Mouse (Mus musculus) lung, embryonic 16.5 days (tissue): ENCODE data around the gene Atp8b3. TPM values are rescaled to one million over a fixed set of nuclear protein-coding genes. Genes with fewer than 3 reads are reported as not detected.

Experiments
- ATAC-seq: fragments of 200-750 bp; cut with Nextera tagmentation; 2 replicates; pipeline ENCODE4 v1.8.0; 2017; ENCODE audit warnings: low read depth, mild to moderate bottlenecking, moderate library complexity
- H3K27ac ChIP-seq: fragments of 300-500 bp; sonication (generic); 2 replicates; pipeline ENCODE4 v1.5.1; 2014; ENCODE audit warnings: mild to moderate bottlenecking, control low read depth, low read length
- H3K27me3 ChIP-seq: fragments of 300-500 bp; sonication (generic); 2 replicates; pipeline ENCODE4 v1.6.1; 2014; ENCODE audit warnings: low read depth, low read length, mixed read lengths; ENCODE audit not compliant: control insufficient read depth, insufficient read depth
- H3K36me3 ChIP-seq: fragments of 300-500 bp; sonication (generic); 2 replicates; pipeline ENCODE4 v1.6.1; 2014; ENCODE audit warnings: low read length; ENCODE audit not compliant: control insufficient read depth, insufficient read depth
- H3K4me1 ChIP-seq: fragments of 300-500 bp; sonication (generic); replicated peaks from 2 replicates; pipeline ENCODE4 v1.6.1; 2014; ENCODE audit warnings: low read length, mixed read lengths; ENCODE audit not compliant: control insufficient read depth, insufficient read depth
- H3K4me2 ChIP-seq: fragments of 300-500 bp; sonication (generic); 2 replicates; pipeline ENCODE4 v1.6.1; 2014; ENCODE audit warnings: low read depth, low read length, control low read depth
- H3K4me3 ChIP-seq: fragments of 300-500 bp; sonication (generic); 2 replicates; pipeline ENCODE4 v1.5.1; 2014; ENCODE audit warnings: mild to moderate bottlenecking, low read length, control low read depth
- H3K9ac ChIP-seq: fragments of 300-500 bp; sonication (generic); 2 replicates; pipeline ENCODE4 v1.6.1; 2014; ENCODE audit warnings: low read length, control low read depth
- H3K9me3 ChIP-seq: fragments of 300-500 bp; sonication (generic); 2 replicates; pipeline ENCODE4 v1.6.1; 2016; ENCODE audit warnings: low read length; ENCODE audit not compliant: control insufficient read depth
- WGBS: fragments of 180-500 bp; shearing (Covaris S2); extraction: QIAGEN DNeasy Blood & Tissue Kit; methylation state at CpG from one replicate; pipeline ENCODE4 v1.1.7; 2014; 5-methylcytosine and 5-hydroxymethylcytosine counted together
- polyA plus RNA-seq: library from polyadenylated mRNA; unstranded; fragments of >200 nt; fragmentation: Nextera tagmentation; extraction: Ambion mirVana; gene quantifications from 2 replicates; pipeline ENCODE4 v1.2.1, GENCODE M21; 2015

Gene Atp8b3
- polyA plus RNA-seq, 1 experiment from 2014 or later = 0.09 TPM

DNA sequence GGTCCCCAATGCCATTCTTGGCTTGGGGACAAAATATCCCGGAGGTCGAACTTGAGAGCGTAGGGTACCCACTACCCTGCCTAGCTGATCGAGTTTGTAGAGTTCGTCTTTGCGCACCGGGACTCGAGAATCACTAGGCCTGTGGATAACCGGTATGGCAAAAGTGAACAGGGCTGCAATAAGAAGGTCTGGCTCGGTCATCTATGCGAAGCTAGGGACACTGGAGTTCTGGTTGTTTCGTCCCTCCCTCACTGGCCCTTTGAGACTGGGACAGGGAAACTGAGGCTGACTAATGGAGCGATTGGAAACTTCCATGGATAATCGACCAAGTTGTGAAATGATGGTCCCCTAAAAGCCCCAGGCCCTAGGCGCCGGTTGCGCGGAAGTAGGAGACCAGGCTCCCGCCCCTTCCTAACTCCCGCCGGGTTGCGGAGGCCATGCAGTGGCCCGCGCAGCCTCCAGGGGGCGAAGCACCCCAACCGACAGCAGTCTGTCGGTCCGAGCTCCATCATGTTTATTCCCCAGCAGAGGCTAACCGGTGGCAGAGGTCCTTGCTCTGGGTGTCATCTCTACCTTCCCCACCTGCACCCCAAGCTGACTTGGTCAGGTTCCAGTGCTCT lies 39.3 kb upstream of the Atp8b3 start:
- peaks cover 30% of the 10 kb centered on the region for H3K4me1 ChIP-seq
- H3K4me2 ChIP-seq = peak overlapping the region; percentile 96
- H3K27ac ChIP-seq = peak overlapping the region; percentile 92
- no peaks in the 10 kb centered on the region for H3K9me3 ChIP-seq
- peak overlapping the region; percentile 70 for H3K9ac ChIP-seq
- H3K27me3 ChIP-seq = no peaks in the 10 kb centered on the region
- ATAC-seq = peak; percentile 50
- peak overlapping the region; percentile 57 for H3K4me3 ChIP-seq
- under 1% methylated on average over 29 of the region's 29 CpGs for WGBS
- H3K36me3 ChIP-seq = peaks cover 1% of the 10 kb centered on the region; the same call in 1 of the 2 replicates

DNA sequence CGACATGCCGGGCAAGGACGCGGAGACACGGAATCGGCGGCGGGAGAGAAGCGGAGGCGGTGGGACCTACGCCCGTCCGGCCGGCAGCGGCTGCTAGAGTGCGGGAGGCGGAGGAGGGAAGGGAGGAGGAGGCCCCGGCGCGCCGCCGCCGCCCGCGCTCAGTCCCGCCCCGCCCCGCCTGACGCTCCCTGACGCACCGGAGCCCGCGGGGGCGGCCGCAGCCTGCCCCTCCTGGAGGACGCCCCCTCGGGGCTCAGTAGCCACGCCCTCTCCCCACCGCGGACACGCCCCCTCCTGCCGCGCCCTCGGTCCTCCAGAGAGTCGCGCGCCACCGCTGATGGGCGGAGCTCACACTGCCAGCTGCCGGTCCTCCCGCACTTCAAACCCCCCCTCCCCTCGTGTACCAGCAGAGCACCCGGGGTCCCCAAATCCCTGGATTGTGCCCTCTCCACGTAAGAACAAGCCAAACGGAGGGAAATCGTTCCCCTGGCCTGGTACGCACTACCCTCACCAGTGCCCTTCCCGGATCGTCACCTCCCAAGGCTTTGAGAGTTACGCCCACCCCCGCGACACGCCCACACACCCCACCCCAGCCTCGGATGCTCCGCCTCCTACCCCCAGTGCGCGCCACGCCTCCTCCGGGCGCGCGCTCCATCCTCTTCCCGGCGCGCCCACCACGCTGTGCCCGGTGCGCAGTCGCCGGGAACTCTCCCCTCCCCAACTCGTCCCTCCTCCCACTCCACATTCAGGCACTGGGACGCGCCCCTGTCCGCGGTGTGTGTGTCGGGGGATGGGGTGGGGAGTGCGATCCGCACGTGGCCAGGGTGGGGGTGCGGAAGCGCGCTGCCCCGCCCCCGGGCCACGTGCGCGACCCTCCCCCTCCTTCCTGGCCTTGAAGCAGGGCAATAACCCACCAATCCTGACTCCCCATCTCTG lies 38.5 kb upstream of the Atp8b3 start, which contains the start of gene Klf16:
Gene Klf16 (minus strand): TSS at position 127 of the 936 bp plus-strand sequence.
- Histone ChIP-seq H3K4me2 (peak within 1 kb of the TSS; percentile 96), H3K9ac (peak within 1 kb of the TSS; percentile 70), H3K27ac (peak within 1 kb of the TSS; percentile 92), H3K27me3 (no peaks in the 10 kb centered on the region), H3K4me1 (peaks cover 30% of the 10 kb centered on the region), H3K9me3 (no peaks in the 10 kb centered on the region), H3K36me3 (no peaks in the 10 kb centered on the region), H3K4me3 (peak within 1 kb of the TSS; percentile 57)
- ATAC-seq = peak; percentile 89
- under 1% methylated on average over 65 of the region's 97 CpGs for WGBS

DNA sequence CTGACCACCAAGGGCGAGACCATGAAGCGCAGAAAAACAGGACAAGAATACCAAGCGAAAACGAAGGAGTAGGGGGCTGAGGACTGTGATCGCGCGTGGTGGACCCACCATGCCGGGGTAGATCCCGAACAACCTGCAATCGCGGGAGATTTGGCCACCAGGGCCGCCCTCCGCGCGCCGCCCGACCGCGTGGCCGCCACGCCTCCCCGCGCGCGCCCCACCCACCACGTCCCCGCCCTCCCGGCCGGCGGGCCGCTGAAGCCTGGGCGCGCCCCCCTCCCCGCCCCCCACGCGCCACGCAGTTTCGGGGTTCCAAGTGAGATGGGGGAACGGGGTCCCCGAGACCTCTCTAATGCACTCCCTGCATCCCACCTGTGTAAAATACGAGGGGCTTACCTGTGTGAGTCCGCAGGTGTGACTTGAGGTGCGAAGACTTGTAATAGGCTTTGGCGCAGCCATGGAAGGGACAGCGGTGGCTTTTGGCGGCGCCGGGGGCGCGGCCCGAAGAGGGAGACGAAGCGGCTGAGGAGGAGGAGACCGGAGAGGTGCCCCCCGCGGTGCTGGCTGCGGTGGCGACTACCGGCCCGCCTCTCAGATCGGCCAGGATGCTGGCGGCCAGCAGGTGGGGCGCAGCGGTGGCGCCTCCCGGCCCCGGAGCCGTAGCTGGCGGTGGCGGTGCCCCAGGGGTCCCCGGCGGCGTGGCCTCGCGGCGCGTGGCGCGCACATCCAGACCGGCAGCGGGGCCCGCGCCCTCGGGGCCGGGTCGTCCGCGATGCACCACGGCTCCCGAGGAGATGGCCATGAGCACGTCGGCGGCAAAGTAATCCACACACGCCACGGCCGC lies 37.6 kb upstream of the Atp8b3 start:
- Histone ChIP-seq H3K36me3 (no peaks in the 10 kb centered on the region), H3K27me3 (no peaks in the 10 kb centered on the region), H3K4me1 (peaks cover 33% of the 10 kb centered on the region), H3K9me3 (no peaks in the 10 kb centered on the region), H3K4me3 (peak overlapping the region; percentile 57), H3K9ac (peak overlapping the region; percentile 70), H3K4me2 (peak overlapping the region; percentile 96), H3K27ac (peak overlapping the region; percentile 92)
- peak; percentile 4; the same call in 1 of the 2 replicates for ATAC-seq
- WGBS = under 1% methylated on average over 83 of the region's 96 CpGs

DNA sequence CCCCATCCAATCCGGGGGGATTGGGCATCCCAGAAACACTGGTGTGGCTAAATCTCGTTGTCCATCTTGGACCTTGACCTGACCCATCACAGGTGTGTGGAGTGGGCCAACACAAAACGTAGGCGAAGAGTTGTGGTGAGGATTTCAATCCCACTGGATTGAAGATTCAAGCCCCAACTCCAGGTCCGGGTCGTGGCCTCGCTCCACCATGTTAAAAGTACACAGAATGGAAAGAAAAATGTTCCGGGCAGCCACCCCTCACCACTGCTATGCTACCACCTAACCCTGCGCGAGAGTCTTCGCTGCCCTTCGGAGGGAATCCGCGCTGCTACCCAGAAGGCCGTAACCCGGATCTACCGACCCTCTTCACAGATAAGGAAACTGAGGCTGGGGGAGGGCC lies 37.0 kb upstream of the Atp8b3 start:
- peak overlapping the region; percentile 96 for H3K4me2 ChIP-seq
- H3K27me3 ChIP-seq = no peaks in the 10 kb centered on the region
- H3K9me3 ChIP-seq = no peaks in the 10 kb centered on the region
- no peak for ATAC-seq
- 7% methylated on average over 17 of the region's 17 CpGs for WGBS
- H3K4me1 ChIP-seq = peaks cover 40% of the 10 kb centered on the region
- H3K36me3 ChIP-seq = no peaks in the 10 kb centered on the region
- H3K9ac ChIP-seq = peak overlapping the region; percentile 70
- H3K4me3 ChIP-seq = peak overlapping the region; percentile 57
- H3K27ac ChIP-seq = peak overlapping the region; percentile 42; the same call in 1 of the 2 replicates

DNA sequence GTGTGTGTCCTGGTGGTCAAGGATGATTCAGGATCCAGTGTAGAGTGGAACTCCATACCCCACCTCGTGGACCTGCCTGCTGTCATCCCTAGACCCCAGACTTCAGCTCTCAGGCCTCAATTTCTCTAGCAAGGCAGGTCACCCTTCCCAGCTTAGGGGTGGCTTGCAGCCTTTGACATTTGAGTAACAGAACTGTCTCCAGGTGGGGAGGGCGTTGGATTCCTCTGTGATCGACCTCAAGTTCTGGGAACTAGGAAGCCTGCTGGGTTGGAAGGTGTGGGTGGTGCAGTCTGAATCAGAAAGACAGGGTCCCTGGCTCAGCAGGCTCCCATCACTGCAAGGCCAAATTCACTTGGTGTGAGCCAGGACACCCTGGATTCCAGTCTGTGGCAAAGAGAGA lies 36.0 kb upstream of the Atp8b3 start:
- no peak for ATAC-seq
- H3K4me1 ChIP-seq = peaks cover 45% of the 10 kb centered on the region
- H3K27me3 ChIP-seq = no peaks in the 10 kb centered on the region
- no peak overlapping the region for H3K4me2 ChIP-seq
- no peaks in the 10 kb centered on the region for H3K36me3 ChIP-seq
- no peaks in the 10 kb centered on the region for H3K9me3 ChIP-seq
- peak overlapping the region; percentile 70; the same call in 1 of the 2 replicates for H3K9ac ChIP-seq
- WGBS = 72% methylated on average over 3 of the region's 3 CpGs
- H3K27ac ChIP-seq = no peak overlapping the region
- no peak overlapping the region for H3K4me3 ChIP-seq

DNA sequence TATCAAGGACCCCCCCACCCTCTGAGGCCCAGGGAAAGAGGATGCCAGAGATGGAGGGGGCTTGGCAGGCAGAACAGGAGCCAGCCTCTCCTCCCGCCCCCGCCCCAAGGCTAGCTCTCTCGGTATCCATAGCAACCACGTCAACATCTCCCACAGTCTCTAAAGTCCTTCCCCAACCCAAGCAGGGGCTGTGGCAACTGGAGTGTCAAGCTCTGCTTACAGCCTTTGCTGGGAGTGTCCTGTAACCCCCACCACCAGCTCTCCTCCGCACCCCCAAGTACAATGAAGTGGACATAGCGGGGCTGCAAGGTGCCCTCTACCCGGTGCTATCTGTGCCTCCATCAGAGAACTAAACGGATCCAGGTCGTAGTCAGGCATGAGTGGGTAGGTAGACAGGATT lies 35.0 kb upstream of the Atp8b3 start:
- Histone ChIP-seq H3K9ac (peak overlapping the region; percentile 24), H3K36me3 (no peaks in the 10 kb centered on the region), H3K27ac (no peak overlapping the region), H3K4me1 (peaks cover 43% of the 10 kb centered on the region), H3K4me3 (no peak overlapping the region), H3K27me3 (no peaks in the 10 kb centered on the region), H3K9me3 (no peaks in the 10 kb centered on the region), H3K4me2 (no peak overlapping the region)
- 50% methylated on average over 9 of the region's 9 CpGs for WGBS
- ATAC-seq = no peak

DNA sequence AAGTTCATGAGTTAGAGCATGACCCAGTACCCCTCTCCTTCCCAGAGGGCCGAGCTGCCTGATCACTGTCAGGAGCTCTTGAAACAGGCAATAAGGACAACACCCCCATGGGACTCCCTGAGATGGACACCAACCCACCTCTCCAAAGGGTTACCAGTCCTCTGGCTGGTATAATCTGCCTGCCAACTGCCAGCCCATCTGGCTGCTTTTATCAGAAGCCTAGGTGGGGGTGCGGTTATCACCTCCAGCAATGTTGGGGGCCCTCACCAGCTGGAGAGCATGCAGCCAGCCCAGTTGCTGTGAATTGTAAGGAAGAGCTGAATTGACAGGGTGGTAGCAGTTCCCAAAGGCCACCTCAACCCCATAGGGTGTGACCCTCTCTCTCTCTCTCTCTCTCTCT lies 33.6 kb upstream of the Atp8b3 start:
- no peaks in the 10 kb centered on the region for H3K27me3 ChIP-seq
- H3K36me3 ChIP-seq = no peaks in the 10 kb centered on the region
- H3K4me3 ChIP-seq = no peak overlapping the region
- peaks cover 35% of the 10 kb centered on the region for H3K4me1 ChIP-seq
- peak overlapping the region; percentile 25; the same call in 1 of the 2 replicates for H3K9ac ChIP-seq
- 62% methylated on average over 2 of the region's 2 CpGs for WGBS
- no peak overlapping the region for H3K4me2 ChIP-seq
- H3K27ac ChIP-seq = no peak overlapping the region; the same call in 1 of the 2 replicates
- H3K9me3 ChIP-seq = no peaks in the 10 kb centered on the region
- ATAC-seq = no peak

DNA sequence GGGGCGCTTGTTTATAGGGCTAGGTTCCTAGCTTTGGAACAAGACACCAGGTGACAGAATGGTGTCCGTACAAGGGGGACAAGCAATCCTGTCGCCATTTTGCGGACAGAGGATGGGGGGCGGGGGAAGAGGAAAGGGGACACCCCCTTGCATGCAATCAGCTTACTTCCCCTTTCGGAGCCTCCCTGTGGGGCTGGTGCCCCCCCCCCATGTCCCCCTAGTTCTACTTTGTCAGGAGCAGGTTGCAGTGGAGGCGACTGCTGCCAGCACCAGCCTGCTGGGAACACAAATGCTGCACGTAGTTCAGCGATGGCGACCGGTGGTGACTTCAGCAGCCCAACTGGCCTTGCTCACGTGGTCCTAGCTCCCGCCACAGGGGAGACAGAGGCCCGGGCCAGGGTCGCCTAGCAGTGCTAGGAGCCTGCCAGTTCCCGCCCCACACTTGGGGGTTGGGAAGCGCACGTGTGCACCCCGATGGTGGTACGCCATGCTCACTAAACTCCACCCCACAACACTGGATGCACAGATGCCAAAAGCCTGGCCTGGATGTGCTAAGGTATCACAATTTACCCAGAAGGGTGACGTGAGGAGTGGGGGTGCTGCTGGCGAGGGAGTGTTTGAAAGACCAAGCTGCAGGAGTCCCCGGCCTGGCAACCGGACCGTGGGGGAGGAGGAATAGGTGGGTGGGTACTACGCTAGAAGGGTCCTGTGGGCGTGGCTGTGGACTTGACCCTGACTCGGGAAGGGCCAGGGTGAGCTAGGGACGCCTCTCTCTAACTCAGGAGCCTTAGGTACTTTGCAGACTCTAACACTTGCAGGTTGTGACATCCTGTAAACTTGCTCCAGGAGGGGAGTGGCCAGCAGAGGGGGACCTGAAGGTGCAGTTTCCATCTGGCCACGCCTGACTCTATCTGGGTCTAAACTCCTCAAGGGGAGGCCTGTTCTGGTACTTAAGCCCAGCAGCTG lies 32.2 kb upstream of the Atp8b3 start:
- peak; percentile 17; the same call in 1 of the 2 replicates for ATAC-seq
- Histone ChIP-seq H3K9me3 (no peaks in the 10 kb centered on the region), H3K4me2 (peak overlapping the region; percentile 49), H3K4me3 (peak overlapping the region; percentile 15), H3K4me1 (peaks cover 35% of the 10 kb centered on the region), H3K9ac (peak overlapping the region; percentile 57), H3K27me3 (no peaks in the 10 kb centered on the region), H3K27ac (peak overlapping the region; percentile 58), H3K36me3 (no peaks in the 10 kb centered on the region)
- 22% methylated on average over 30 of the region's 30 CpGs for WGBS
